Mouse (Mus musculus) gastrocnemius, adult 8-10 months (tissue): ENCODE data around the gene Gtpbp3. TPM values are rescaled to one million over a fixed set of nuclear protein-coding genes. Genes with fewer than 3 reads are reported as not detected.

Experiments used
- DNase-seq, 2 experiments: peaks; one replicate each; pipeline ENCODE4 v3.0.0; 2022; ENCODE audit warnings: low spot score in 2 of 2
- total RNA-seq, 4 experiments: library from RNA; stranded (reverse); gene quantifications; 2 replicates each; pipeline ENCODE4 v1.2.4; 2022

Gtpbp3 gene
- total RNA-seq, 4 experiments from 2014 or later: 9.5 to 11.2 (median 10.5) TPM

DNA sequence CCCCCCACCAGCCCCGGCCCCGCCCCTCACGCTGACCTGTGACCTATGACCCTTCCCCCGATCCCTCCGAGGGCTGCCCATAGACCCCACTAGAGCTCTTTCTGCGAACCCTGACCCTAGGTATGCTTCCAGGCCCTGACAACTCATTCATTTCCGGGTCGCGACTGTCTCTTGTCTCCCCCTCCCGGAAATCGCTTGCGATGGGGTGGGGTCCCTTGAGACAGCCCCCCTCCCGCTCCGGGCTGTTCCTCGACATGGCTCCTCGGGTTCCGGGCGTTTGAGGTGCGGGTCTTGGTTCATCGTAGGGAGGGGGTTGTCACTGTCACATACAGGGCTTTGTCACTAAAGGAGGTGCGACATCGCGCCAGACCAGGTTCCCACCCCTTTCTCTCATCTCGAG, 18.5 kb upstream of the Gtpbp3 start:
- DNase-seq: no peak

DNA sequence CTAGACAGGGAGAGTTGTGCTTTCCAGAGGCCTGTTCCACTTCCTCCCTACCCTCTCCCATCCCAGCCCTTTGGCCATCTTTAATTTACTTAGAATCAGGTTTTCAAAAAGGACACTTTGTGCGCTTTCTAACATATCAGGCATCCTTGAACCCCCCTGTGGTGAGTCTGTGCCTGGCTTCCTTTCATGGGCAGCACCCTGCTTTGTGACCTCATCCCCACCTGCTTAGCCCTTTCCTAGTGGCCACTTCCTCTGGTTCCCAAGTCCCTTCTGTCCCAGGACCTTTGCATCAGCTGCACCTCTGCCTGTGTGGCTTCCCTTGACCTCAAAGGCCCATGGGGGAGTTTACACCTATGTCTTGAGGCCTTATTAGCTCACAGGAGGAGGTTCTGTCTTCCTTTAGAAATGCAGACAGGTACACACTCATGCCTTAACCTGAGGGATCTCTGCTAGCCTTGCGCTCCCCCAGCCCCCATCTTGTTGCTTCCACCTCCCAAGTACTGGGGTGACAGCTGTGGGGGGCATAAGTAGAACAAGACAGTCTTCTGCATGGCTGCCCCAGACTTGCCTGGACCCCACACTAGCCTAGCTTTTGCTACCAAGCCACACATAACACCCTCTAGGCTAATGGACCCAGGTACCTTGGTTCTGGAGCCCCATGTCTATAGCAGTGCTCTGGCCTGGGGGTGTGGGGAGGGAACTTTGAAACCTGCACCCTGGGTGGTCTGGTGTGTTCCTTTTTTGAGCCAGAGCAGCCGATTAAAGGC, 17.6 kb upstream of the Gtpbp3 start:
- DNase-seq: no peak

DNA sequence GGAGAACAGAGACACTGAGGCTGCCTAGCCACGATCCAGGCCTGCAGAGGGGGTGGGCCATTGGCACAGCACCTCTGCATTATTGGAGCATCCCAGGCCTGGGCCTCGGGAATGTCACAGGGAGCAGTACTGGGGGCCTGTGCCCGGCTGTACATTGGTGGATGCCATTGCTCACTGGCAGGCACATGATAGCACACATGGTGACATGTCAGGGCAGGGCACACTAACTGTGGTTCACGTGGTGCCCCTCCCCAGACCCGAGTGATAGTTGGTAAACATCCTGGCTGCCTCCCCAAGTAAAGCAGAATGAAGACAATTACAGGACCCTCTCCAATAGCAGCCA, 17.0 kb upstream of the Gtpbp3 start:
- DNase-seq: no peak

DNA sequence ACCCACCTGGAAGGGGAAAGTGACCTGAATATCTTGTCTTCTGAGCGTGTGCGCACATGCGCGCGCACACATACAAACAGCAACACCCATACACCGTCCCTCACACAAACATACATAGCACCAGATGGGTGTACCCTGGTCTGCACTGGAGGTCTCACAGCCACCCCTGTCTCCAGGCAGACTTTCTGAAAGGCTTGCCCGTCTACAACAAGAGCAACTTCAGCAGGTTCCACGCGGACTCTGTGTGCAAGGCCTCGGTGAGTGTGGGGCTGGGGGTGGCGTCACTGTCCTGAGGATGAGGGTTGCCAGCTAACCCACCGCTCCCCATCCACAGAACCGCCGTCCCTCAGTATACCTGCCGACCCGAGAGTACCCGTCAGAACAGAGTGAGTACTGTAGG, 16.0 kb upstream of the Gtpbp3 start:
- DNase-seq: no peak

DNA sequence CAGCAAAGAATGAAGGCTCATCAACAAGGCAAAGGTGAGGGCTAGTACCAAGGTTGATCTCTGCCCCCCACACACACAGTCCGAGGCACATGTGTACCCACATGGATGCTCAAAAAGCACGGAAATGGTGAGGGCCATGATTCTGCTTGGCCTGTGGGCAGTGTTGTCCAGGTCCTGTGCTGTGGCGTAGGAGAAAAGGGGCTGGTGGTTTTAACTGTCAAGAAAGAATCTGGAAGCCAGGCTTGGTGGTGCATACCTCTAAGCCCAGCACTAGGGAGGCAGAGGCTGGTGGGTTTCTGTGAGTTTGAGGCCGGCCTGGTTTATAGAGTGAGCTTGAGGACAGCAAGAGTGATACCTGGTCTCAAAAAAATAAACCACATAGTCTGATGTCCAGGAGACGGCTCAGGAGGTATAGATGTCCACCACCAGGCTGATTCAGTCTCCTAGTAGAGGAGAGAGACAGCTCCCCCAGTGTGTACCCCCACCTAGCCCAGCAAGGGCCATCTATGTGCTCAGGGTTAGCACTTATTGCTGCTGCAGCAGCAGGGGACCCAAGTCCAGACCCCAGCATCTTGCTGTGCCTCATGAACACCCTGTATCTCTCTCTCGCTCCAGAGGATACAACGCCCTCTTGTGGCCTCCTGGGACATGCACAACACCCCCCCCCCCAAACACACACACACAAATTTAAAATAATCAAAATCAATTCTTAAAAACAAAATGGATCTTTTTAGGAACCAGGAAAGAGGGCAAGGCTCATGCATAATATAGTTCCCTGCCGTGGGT, 15.1 kb upstream of the Gtpbp3 start:
- DNase-seq: no peak

DNA sequence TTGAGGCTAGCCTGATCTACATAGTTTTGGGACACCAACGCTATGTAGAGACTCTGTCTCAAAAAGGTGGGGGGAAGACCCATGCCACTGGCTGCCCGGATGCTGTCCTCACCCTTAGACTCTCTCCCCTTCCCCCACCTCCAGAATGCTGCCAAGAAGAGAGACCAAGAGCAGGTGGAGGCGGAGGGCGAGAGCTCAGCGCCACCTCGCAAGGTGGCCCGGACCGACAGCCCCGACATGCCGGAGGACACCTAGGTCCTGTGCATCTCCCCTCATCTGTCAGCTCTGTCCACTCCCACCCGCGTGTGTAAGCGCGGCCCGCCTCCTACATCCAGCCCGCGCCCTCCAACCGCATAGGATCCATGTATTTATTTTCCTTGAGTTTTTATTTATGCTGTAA, 13.6 kb upstream of the Gtpbp3 start:
- DNase-seq: no peak

DNA sequence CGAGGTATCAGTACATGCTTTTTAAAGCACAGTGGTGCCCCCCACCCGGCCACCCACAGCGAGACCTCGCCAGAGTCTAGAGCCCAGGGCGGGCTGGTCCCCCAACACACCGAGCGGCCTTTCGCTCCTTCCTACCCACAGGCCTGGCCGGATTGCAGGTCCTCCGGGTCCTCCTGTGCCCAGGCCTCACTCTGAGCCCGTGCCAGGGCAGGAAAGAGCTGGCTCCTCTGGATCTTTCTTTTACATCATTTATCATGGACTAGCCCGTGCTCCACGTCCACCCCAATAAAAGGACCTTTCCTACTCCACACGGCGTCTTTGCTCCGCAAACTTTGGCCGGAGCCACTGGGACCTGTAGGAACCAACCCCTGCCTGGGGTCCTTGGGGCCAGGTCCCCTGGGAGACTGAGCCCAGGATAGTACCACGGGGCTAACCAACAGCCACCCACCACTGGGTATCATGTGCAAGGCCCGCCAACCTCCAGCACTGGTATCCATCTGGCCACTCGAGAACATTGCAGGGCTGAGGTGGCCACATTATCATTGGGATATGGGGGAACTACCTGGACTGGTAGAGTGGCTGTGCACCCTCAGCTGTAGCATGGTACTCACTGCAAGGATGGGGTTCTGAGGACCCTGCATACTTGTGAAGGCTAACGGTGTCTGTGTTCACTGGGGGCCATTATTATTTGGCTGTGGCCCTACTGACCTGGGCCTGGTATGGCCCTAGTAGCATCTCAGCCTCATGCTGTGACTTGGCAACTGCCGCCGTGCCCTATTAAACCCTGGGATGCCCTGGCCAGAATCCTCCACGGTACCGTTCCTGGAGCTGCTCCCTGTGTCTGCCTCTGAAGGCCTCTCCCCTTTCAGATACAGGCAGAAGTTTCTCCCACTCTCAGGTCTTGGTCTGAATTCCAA, 12.9 kb upstream of the Gtpbp3 start:
- DNase-seq: no peak

DNA sequence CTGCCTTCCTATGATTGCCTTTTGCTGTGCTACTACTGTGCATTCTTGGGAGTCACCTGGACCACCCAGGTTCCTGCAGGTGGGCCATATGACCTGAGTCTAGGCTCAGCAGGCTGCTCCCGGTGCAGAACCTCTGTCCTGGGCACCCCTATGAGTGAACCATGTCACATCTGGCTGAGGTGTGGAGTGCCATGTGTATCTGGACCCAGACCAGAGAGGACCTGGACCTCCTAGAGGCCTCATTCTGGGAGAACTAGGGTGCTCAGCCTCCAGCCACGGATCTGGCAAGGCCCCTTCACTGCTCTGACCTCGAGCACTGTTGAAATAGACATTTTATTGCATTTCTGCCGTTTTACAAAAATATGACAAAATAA, 12.2 kb upstream of the Gtpbp3 start:
- no peak for DNase-seq

DNA sequence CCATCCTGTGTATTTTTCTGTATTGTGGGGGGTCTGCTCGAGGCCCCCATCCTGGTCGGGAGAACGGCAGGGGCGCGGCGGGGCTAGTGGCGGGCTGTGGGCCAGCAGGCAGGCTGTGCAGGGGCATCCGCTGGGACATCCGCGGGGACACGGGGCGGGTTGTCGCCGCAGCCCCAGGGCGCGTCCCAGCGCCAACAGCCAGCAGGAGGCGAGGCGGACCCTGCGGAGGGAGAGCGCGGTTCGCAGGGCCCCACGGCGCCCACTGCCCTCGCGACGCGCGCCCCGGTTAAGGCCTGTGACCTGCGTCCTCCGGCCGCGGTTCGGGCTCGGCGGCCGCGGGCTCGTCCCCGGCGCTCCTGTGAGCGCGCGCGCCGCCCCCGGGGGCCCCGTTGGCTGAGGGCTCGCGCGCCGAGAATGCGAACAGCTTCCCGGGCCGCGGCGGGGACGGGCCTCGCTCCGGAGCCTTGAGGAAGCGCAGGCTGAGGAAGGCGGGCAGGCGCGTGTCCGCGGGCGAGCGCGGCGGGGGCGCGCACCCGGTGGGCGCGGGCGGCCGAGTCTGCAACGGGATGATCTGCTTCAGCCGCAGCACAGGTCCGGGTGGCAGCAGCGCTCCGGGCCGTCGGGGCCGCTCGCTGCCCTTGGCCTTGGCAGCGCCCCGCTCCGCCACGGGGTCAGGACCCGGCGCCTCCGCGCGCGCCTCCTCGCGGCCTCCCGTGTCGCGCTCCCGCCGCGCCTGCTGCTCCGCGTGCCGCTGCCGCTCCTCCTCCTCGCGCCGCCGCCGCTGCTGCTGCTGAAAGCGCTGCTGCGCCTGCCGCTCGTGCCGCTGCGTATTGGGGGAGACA, 11.6 kb upstream of the Gtpbp3 start:
- DNase-seq: peak; percentile 73 to 78

DNA sequence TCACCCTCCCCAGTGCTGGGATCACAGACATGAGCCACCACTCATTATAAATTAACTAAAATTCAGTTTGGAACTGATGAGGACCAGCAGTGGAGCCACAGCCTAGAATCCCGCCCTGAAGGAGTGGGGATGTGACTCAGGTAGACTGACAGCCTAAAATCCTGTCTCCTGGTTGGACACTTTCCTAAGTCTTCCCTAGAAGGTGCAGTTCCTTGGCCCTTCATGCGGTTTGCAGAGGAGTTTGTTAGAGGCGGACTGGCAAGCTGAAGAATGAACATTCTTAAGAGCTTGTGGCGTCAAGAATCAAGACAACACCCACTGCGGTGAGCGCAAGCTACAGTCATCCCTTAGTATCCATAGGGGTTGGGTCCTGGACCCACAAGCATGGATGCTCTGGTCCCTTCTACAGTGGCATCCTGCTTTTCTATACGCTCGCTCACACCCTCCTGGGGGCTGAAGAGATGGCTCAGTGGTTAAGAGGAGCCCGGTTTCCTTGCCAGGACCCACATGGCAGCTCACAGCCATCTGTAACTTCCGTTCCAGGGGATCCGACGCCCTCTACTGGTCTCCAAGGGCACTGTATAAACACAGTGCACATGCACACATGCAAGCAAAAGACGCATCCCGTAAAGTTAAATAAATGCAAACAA, 10.6 kb upstream of the Gtpbp3 start:
- no peak for DNase-seq

DNA sequence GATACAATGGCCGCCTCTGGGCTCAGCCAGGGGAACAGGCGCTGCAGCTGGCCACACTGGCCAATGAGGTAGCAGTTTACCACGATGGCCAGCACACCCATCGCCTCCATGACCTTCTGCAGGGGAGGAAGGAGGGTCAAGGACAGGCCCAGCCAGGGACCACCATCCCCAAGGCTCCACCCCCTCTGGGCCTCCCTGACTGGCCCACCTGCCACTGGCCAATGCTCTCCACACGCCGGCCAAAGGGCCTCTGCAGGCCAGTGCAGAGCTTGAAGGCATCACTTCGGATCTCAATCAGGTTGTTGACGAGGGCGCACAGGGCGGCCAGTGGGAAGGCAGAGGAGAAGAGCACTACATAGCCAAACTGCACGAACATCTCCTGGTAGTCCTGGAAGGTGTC, 9.0 kb upstream of the Gtpbp3 start:
- DNase-seq: no peak

DNA sequence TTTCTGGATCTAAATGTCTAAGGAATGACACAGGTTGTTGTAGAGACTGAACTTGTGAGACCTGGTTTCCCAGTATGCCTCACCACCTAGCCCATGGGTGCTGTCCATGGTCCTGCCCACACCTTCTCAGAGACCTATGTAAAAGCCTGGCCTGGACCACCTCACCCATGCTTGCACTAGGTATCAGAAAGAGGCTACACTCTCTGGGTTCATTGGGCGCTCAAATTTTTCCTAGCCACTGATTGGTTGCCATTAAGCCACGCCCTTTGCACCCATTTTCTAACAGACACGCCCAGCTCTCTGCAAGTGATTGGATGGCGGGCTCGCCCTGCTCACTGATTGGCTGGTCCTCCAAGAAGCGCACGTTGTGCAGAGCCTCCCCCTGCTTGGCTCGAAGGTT, 4.0 kb upstream of the Gtpbp3 start:
- no peak for DNase-seq

DNA sequence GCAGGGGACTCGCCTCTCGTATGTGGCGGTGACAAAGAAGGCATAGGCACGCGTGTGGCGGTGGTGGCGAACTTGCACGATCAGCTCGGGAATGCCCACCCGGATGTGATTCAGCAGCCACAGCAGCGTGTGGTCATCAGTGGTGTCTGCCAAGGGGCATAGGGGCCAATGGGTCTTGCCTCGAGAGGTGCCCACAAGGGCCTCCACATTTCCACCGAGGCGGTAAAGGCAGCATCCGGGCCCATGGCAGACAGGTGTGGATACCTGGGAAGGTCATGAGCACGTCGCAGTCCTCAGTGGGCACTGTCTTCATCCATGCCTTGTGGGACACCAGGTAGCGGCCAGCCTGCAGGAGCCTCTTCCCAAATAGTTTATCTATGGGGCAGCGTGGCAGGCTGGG, 3.2 kb upstream of the Gtpbp3 start:
- no peak for DNase-seq

DNA sequence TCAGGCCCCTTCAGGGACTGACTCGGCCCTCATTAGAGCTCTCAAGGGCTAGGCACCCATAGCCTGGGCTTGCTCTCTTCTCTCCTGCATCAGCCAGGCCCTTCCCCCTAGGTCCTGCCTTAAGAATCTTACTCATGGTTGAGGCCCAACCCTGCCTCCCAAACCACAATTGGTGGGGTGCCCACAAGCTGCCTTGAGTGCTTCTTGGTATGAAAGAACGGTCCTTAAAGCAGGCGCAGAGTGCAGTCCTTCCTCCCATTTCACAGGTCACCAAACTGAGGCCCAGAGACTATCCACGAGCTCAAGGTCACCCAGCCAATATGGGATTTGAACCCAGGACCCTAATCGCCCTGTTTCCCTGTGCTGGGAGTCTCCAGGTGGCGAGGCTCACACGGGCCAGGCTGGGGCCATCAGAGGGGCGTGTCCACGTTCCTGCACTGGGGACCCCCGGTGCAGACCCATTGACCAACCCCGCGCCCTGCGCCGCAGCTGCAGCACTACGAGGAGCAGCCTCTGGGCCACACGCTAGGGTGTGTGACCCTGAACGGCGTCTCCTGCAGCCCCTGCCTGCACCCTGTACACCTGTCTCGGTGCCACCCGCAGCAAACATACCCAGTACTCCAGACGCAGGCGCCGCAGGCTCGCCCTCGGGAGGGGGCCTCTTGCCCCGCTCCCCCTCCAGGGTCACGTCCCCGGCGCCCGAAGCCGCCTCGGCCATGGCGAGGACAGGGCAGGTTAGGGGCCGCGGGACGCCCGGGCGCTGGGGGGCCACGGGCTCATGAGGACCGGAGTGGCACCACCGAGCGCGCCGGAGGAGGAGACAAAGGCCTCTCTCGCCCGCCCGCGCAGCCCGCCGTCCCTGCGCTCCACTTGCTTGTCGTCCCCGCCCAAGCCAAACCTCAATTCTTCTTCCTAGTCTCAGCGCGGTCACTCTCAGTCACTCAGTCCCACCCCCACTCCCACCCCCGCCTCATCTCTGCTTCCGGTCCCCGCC, 2.5 kb upstream of the Gtpbp3 start, which contains the start of gene Ano8:
TSS of gene Ano8 (minus strand) at position 822 of the 994 bp plus-strand sequence.
- peak; percentile 69 to 79 for DNase-seq

DNA sequence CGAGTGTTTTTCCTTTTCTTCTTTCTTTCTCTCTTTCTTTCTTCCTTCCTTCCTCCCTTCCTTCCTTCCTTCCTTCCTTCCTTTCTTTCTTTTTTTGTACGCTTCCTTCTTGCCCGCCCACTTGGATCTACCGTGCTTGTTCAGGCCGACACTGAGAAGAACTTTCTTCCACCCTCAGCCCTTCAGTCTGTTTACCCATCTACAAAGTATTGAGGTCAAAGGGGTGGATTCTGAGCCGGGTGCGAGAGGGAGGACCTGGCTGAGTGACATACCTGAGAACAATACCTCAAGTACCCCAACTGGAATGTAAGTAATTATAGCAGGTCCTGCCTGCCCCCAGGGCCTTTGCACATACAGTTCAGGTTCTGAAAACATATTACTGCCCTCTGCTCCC, 1.8 kb upstream of the Gtpbp3 start:
- no peak for DNase-seq

DNA sequence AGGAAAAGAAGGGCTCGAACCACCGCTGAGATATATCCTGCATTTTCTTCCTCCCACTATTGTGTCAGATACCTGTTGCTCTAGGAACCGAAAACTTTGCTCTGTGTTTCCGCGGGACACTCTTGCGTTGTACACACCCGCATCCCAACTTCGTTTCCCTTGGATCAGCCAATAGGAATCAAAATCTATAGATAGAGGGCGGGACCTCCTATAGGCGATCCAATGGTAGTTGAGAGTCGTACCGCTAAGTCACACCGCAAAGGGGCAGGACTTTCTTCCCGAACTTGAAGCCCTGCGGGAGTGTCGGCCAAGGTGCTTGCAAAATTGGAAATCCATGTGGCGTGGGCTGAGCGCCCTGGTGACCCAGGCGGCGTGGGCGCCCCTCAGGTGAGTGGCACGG, 551 bp downstream of the Gtpbp3 start:
- DNase-seq: peak; percentile 78 to 79

DNA sequence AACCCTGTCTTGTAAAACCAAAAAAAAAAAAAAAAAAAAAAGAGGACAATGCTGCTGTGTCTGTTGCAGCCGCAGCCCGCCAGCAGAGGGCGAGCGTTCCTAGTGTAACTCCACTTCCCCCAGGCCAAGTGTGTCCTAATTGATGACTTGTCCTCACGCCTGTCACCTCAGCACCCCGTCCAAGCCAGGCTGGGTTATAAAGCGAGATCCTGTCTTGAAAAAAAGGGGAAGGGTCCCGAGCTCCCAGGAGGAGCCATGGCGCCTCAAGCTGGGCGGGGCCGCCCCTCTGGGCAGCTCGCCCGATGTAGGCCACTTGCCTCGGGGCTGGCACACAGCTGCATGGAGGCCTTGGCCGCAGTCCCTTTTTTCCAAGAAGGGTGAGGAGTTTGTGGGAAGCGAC, 7.1 kb downstream of the Gtpbp3 start:
- peak; percentile 76 to 81 for DNase-seq

DNA sequence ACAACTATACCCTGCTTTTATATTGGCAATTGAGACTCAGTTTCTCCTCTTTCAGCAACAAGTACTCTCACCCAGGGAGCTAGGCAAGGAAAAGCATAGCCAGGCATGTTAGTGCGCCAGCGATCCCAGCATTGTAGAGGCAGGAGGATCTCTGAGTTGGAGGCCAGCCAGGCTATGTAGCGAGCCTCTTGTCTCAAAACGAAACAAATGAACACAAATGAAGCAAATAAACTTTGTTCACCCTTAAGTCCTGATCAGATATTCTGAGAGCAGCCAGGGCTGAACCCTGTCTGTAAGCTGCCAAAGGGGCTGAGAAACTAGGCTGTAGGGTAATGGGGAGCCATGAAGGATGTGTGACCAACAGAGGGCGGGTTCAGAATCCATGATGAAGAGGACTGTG, 7.9 kb downstream of the Gtpbp3 start:
- DNase-seq: no peak

DNA sequence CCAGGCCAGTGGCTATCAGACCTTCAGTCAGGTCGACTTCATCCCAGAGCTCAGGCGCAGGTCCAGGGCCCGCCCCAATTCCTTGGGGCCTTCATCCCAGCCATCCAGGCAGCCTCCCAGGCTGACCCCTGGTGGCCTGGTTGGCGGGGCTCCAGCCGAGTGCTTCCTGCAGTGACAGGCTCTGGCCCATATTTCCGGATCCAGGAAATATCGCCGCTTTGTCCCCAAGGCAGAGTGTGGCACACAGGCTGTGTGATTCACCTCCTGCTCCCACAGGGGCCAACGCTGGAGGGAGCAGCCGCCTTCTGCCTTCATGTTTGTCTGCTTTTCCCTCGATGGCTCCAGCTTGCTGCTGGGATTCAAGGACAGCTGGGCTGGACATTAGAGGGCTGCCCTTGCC, 8.6 kb downstream of the Gtpbp3 start:
- peak; percentile 82 to 91 for DNase-seq
